Mouse (Mus musculus): ENCODE measurements around the gene Taf1c. TPM values are rescaled to one million over a fixed set of nuclear protein-coding genes. Genes with fewer than 3 reads are reported as not detected.

Taf1c gene
- total RNA-seq, 2 experiments from 2014 or later: 5.8 to 6.1 TPM

DNA sequence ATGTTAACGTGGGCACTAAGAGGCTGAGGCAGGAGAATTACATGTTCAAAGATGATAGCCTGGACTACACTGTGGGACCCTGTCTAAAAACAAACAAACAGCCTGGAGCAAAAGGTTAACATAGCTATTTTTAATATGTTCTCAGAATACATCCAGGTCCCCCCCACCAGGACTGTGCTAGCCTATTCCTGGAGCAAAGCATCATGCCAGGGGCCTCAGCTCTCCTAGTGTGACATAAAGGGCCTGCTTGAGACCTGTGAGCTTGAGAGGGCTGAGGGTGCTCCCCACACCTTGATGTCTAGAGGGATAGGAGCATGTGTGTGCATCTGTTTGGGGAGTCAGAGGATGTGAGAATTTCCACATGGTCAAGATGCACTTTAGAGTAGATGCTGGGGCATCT lies 18.7 kb upstream of the Taf1c start:
- no peak for DNase-seq (ENCODE audit: low spot score in 2 of 2)

DNA sequence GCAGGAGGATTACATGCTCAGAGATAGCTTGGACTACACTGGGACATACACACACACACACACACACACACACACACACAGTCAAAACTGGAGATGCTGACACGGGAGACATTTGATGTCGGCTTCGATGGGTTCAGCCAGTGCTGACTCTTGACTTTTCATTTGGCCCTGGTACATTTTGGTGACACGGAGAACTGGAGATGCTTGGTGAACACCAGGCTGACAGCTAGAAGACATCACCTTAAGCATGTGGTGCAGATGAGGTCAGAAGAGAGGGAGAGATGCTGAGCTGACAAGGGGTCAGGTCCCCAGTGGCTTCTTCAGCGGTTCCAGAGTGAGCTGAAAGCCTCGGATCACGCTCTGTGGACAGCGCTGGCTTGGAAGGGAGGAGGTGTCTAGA lies 18.0 kb upstream of the Taf1c start:
- no peak for DNase-seq (ENCODE audit: low spot score in 2 of 2)

DNA sequence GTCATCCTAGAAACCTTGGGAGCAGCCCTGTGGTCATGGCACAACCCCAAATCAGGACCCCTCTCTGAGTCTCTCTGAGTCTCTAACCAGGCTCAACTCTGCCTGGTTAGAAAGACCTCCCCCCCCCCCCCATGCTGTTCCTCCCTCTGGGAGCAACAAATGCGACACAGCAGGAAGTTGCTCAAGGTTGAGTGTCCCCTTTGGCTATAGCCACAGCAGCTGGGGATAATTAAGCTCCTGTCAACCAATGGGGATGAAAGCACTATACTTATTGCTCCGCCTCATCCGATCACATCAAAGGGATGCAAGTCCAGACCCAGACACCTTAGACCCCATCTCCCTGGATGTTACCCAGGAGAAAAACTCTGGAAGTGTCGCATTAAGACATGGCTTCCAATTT lies 17.5 kb upstream of the Taf1c start:
- no peak for DNase-seq (ENCODE audit: low spot score in 2 of 2)

DNA sequence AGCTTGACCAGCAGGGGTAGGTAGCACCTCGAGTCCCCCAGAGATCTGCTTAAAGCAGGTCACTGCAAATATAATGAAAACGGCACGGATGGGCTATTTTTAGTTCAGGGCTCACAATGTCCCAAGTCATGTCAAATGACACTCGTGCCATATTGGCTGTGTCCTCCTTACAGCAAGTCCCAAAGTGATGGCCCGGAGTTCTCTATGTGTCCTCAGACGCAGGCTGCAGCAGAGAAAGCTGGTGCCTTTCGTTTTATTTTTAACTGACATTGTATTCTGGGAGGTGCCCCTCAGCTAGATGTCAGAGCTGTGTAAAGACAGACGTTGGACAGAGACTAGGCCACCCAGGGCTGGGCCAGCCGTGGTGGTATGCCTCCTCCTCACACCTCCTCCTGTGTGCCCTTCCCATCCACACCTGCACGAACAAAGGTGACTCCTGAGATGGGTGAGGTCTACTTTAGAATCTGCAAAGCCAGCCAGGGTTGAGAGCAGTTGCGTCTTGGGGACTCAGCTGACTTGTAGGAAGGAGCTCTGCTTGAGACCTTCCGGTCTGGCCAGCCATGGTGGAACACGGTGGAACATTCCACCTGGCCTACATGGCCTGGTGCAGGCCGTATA lies 15.9 kb upstream of the Taf1c start:
- no peak for DNase-seq (ENCODE audit: low spot score in 2 of 2)

DNA sequence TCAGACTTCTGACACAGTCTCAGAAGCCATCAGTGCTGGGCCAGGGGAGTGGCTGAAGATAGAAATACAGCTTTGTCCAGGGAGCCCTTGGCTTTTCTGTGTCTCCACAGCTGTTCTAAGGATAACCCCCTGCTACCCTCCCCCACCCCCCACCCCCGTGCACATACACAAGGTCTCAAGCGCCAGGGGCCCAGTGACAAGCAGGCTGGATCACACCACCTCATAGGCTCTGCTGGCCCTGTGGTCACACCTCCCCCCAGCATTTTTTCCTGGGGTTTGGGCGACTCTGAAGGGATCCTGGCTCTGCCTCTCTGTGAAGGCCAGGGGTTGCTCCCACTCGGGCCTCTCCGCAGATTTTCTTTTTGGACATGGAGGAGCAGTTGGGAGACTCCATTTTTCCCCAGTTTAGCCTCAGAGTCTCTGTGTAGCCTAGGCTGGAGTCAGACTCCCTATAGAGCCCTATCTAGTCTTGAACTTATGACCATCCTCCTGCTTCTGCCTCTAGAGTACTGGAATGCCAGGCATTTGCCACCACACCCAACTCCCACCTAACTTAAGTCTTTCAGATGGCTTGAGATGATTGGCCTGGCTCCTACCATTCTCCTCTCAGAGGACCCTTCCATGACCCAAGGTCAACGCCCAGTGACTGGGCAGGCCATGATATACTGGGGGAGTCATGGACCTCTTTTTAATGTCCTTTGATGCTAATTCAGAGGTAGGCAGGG lies 15.3 kb upstream of the Taf1c start:
- DNase-seq (ENCODE audit: low spot score in 2 of 2): no peak

DNA sequence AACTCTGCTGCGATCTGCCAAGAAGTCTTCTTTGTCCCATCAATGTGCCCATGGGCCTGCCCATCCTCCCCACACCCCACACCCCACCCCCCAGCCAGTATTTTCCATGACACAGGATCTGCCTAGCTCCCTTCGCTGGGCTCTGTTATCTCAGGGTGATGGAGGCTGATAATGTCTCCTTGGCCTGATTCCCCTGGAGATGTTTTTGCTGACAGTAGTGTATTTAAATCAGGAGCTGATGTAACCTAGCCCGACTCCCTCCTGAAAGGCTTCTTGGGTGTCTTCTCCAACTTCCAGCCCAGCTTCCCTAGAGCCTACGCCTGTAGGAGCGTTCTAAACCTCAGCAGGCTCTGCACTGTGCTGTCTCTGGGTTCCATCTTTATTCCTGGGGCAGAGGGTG lies 13.9 kb upstream of the Taf1c start:
- DNase-seq (ENCODE audit: low spot score in 2 of 2): no peak

DNA sequence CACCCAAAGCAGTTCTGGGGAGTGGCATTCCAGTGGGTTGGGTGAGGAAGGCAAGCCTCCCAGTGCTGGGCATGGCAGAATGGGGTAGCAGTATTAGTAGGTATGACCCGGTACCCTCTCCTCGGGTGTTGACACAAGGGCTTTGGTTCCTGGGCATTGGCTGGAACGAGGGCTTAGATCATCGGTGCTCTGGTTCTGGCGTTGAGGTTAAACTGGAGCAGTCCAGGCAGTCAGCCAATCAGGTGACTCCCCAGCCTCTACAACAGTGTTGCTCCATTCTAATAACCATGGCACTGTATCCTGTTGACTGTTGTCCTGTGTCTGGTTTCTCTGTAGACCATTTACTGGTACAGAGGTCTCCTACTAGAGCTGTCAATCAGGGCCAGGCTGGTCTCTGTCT lies 12.6 kb upstream of the Taf1c start:
- no peak for DNase-seq (ENCODE audit: low spot score in 2 of 2)

DNA sequence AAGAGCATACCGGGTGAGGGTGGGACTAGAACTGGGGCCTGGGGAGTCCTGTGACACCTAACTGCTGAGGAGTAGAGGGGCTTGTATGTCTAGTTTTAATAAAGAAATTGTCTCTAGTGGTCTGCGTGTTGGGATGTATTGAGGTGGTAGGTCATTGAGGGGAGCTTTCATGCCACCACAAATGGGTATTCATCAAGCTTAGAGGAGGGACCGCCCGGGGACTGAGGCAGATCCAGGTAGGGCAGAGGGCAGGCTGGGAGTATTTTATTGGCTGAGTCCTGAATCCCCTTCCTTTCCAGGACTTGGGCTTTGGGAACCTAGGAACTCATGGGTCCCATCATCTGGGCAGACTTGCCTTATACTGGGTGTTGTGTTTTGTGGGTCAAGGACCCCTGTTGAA lies 11.8 kb upstream of the Taf1c start:
- no peak for DNase-seq (ENCODE audit: low spot score in 2 of 2)

DNA sequence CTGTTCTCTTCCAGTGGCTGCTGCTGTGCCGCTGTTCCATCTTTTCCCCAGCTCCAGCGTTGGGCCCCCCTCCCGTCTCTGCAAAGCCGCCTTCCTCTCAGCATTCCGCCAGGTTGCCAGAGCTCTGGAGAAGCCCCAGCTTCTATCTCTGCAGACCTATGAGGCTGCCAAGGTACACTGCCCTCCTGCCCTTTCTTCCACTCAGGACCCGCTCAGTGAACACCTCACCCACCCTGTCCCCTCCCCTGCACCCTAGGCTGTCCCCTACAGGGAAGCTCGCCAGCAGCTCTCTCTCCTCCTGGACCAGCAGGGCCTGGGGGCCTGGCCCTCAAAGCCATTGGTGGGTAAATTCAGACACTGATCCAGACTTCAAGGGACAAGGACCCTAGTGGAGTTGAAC lies 11.3 kb upstream of the Taf1c start:
- no peak for DNase-seq (ENCODE audit: low spot score in 2 of 2)

DNA sequence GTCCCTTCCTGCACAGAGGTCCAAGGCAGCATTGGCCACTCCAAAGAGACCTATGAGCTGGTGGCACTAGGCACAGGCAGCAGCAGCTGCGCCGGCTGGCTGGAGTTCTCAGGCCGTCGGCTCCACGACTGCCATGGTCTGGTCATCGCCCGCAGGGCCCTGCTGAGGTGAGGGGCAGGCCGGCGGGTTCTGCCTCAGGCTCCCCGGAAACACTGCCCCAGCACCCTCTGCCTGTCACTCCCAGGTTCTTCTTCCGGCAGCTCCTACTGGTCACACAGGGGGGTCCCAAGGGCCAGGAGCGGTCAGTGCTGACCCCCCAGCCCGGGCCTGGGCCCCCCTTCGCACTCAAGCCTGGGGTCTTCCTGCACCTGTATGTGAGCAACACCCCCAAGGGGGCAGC lies 10.1 kb upstream of the Taf1c start:
- no peak for DNase-seq (ENCODE audit: low spot score in 2 of 2)

DNA sequence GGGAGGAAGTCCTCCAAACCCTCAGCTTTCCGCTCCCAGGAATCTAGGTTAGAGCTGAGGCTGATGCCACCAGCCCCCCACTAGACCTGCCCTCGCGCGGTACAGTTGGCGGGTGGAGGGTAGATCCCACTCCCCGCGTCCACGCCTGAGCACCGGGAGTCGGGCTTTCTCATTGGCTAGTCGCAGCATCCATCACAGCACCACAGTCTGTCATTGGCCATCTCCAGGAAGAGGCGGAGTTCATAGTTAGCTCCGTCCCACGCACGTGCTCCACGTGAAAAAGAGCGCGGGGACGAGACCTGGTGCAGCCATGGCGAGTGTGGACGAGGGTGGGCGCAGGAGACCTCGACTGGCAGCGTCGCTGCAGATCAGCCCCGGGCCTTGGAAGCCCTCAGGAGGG lies 7.4 kb upstream of the Taf1c start, which contains the start of gene Adad2:
Gene Adad2, plus strand, starts transcription at position 277 of the 400 bp plus-strand sequence.
- no peak for DNase-seq (ENCODE audit: low spot score in 2 of 2)

DNA sequence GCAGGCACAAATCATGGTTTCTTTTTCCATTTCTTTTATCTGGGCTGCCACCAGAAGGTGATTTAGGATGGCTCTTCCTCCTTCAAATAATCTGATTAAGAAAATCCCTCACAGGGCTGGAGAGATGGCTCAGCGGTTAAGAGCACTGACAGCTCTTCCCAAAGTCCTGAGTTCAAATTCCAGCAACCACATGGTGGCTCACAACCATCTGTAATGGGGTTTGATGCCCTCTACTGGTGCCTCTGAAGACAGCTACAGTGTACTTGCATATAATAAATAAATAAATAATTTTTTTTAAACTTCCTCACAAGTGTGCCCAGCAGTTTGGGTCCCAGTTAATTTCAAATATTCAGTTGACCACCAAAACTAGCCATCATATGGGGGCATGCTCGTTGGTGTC lies 1.2 kb upstream of the Taf1c start:
- no peak for DNase-seq (ENCODE audit: low spot score in 2 of 2)

DNA sequence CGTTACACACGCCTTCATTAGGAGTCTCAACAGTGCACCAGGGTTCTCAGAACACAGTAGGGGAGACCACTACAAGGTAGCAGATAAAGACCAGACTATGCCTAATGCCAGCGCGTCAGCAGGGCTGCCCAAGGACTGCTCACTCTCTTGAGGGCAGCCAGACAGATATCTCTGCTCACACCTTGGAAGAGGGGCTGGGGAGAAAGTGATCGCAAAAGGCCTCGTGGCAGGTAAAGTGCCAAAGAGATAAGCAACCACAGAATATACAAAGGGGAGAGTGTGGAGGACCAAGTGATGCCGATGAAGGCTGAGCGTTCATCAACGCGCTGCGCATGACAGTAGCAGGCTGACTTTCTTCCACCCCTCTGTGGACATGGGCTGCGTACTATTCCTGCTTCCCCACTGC lies 621 bp downstream of the Taf1c start:
- no peak for DNase-seq (ENCODE audit: low spot score in 2 of 2)

DNA sequence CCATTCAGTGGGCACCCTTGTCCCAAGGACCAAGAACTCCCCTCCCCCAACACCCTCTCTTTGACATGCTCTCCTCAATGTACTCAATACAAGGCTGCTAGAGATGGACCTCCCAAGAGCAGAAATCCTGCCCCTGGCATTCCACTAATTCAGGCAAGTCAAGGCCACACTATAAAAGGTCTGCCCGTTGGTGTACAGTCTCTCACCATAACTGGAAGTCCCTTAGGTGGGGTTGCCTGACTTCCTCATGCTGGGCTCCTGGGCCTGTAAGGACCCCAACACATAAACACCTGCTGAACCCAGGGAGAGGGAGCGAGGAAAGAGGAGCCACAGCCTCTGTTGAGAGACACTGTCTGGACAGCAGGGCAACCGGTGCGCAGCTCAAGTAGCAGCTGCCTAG lies 1.3 kb downstream of the Taf1c start:
- DNase-seq (ENCODE audit: low spot score in 2 of 2): no peak

DNA sequence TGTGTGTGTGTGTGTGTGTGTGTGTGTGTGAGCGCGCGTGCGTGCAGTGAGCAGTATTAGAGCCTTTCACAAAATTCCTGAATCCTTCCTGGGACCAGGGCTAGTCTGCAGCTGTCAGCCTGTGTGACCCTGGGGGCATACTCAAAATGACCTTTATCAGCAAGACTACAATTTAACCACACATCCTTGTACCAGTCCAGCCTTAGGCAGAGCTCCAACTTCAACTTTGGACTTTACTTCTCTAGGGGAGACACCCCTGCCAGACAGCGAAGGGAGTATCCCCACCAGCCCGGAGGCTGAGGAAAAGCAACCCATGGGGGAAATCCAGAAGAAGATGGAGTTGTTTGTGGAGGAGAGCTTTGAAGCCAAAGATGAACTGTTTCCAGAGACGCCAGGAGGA lies 13.6 kb downstream of the Taf1c start:
- no peak for DNase-seq (ENCODE audit: low spot score in 2 of 2)

DNA sequence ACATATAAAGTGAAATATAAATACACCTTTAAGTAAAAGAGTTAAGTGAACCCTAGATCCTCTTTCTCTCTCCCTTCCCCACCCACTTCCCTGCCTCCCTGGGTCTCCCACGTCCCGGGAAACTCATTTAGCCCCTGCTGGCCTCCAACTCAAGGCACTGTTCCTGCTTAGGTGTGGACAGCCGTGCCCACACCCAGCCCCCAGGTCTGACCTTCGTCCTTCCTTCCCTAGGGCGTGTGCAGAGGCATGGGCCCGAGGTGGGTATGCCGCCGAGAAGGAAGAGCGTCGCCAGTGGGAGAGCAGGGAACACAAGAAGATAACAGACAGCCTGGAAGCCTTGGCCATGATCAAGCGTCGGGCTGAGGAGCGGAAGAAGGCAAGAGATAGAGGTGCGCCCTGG lies 14.7 kb downstream of the Taf1c start:
- no peak for DNase-seq (ENCODE audit: low spot score in 2 of 2)

DNA sequence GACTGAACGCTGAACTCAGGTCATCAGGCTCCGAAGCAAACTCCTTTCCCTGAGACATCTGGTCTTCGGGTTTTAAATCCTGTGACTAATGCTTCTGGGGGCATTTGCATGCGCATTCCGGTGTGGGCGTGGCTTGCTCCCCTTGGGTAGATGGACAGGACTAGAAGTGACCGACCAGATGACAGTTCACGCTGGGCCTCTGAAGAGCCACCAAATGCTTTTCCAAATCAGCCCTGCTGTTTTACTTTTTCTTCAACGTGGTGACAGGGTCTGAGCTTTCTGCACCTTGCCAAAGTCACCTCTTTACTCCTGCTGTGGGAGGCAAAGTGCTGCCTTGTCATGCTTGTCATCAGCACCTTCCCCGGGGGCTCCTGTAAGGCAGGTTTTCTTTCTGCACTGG lies 16.2 kb downstream of the Taf1c start:
- DNase-seq (ENCODE audit: low spot score in 2 of 2): no peak

DNA sequence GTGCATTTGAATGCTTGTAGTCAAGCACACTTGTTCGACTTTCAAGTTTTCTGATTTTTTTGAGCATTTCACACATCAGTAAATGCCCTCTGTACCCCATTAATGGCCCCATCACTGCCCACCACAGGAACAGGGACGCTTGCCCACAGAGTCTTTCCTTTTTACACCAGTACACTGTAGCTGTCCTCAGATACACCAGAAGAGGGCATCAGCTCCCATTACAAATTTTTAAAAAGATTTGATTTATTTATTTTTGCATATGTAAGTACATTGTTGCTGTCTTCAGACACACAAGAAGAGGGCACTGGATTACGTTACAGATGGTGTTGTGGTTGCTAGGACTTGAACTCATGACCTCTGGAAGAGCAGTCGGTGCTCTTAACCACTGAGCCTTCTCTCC lies 16.7 kb downstream of the Taf1c start:
- no peak for DNase-seq (ENCODE audit: low spot score in 2 of 2)

DNA sequence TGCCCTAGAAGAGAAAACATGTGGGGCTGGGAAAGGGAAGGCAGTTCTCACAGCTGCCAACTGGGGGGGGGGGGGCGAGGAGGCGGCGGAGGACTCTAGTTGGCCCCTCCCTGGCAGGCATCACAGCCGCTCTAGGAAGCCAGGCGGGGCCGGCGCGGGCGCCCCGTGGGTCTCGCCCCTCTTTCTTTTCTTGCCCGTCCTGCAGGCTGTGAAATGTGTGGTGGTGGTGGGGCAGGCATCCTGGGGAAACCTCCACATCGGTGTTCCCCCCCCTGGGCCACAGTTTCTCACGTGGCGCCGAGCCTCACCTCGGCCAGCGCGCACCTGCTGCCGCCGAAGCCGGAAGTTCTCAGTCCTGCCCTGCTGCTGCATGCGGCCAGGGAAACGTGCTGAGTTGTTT lies 19.1 kb downstream of the Taf1c start:
- no peak for DNase-seq (ENCODE audit: low spot score in 2 of 2)

DNA sequence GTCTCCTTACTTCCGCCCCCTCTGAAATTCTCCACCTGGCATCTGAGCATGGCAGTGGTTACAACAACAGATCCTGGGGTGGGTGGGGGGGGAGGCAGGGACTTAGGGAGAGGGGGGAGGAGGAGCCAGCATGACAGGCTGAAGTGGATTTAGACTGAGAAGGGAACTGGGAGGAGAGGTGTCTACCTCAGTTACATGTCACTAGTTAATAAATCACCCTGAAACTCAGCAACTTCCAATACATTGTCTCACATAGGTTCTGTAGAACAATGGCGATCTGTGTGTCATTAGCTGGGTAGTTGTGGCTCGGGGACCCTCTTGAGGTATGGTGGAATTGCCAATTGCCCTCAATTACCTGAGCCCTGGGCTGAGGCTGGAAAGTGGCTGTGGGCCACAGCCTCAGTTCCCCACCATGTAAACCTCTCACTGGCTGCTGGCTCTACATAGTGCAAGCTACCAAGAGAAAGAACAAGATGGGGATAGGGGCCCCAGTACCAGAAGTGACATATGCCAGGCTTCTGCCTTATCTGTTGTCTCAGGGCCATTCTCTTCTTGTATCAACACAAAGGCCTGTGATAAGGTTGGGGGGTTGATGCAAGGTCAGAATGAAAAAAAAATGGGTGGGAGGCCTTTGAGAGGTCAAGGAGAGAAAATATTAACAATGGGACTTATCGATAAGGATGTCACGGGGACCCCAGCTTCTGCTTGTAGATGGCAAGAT lies 24.4 kb downstream of the Taf1c start:
- DNase-seq (ENCODE audit: low spot score in 2 of 2): no peak

DNA sequence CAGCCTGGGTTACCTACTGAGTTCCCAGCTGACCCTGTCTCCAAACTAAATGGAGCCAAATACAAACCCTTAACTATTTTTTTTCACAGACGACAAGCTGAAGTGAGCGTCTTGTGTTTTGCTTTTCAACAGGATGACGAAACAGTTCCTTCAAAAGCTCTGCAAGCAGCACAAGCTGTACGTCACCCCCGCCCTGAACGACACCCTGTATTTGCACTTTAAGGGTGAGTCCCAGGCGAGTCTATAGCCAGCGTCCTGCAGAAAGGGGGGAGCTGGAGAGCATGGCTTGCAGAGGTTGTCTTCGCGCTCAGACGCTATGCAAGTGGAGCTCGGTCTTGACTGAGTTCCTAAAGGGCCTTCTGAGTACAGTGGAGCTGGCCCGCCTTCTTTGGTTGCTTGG lies 25.9 kb downstream of the Taf1c start:
- no peak for DNase-seq (ENCODE audit: low spot score in 2 of 2)

DNA sequence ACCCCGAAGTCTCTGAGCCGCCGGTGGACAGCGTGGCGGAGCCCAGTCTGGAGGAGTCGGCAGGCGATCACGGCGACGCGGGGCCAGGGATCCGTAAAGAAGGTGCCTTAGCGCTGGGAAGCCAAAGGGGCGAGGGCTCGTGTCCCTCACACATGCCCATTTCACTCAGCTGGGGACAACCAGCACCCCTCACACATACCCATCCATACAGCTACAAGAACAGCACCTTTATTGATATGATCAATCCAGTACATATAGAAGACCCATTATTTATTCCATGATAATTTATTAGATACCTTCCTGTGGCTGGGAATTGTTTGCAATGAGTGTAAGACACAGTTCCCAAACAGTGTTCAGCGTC lies 29.7 kb downstream of the Taf1c start:
- DNase-seq (ENCODE audit: low spot score in 2 of 2): no peak

All from gastrocnemius, postnatal 4 days (tissue).